Mouse (Mus musculus): ENCODE results near the gene Gm37240.
"Not testable (repeated sequence)": the region's sequence is repeated elsewhere in the genome, so short reads cannot be mapped to it uniquely, and the experiment has no call there.

Gene Gm37240

DNA sequence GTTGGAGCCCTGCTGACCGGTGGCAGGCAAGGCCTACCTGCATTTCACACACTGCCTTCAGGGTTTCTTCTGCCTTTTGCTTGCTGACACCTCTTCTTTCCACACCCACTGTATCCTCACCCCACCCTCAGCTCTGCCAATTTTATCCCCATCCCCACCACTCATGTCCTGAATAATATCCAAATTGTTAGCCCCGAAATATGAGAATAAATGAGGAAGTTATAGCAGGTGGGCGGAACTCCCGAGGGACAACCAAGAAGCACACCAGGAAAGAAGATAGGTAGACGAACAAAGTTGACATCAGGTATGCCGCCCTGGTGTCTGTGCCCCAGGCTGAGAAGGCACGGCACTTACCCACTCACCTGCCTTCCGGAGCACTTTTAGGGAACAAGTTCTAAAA, 1207.8 kb downstream of the Gm37240 start:
- DNase-seq (ENCODE audit: low spot score in 2 of 2), result no peak

DNA sequence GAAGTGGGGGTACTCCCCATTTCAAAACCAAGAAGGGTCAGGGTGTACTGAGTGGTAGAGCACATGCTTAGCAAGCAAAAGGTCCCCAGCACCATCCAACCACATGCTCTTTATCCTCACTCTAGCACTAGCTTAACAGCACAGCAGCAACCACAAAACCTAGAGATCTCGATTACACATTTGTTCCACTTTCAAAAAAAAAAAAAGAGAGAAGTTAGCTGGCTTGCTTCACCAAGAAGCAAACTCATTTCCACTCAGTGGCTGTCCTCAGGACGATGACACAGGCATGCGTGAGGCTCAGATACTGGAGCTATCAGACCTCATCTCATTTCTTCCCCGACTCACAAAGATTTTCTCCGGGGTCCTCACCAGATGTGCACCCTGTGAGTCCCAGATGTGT, 1208.4 kb downstream of the Gm37240 start:
- DNase-seq (ENCODE audit: low spot score in 2 of 2), result no peak

DNA sequence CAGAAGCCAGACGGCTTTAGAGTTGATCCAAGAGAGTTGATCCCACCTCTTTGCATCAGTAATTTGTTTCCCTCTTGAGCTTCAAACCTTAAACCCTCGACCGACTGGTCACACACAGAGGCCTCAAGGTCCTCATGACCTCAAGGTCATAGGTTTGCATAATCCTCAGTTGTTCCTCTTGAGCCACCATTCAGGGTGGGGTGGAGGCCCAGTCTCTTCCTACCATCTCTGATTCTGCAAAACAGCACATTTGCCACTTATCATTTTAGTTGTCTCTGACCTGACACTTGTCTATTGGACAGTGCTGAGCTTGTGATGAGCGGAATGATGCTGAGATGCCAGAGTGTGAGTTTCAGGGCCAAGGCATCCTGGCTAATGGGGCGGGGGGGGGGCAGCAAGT, 1211.6 kb downstream of the Gm37240 start:
- no peak for DNase-seq (ENCODE audit: low spot score in 2 of 2)

DNA sequence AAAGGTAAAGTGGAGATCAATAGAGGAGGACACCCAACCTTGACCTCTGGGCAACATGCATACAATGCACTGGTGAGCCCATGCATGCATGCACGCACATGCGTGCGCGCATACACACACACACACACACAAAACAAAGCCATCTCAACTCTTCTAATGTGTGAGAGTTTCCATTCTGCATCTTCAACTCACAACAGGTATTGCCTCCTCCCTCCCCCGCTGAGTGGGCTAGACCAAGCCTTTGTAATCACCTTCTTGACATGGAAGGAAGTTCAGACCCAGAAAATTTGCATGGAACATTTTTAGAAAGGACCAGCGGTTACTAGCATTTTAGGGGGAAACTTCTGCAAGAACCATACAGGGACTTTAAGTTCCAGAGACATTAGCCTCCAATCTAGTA, 1213.8 kb downstream of the Gm37240 start:
- no peak for DNase-seq (ENCODE audit: low spot score in 2 of 2)

DNA sequence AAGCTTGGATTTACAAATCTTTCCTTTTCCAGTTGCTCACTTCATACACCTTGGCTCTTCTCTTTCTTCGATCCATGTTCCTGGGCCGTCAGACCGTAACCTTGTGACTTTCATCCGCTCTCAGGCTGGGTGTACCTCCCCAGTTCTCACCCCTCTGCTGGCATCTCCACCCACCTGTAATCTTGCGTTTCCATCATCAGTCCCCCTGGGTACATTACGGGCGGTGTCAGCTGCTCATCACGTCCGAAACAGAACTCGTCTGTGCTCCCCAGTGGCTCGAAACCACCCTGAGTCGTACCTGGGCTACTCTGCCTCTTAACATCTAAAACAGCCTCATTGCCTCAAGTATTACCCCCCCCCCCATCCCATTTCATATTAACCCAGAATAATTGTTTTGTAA, 1215.2 kb downstream of the Gm37240 start:
- DNase-seq (ENCODE audit: low spot score in 2 of 2), result no peak

DNA sequence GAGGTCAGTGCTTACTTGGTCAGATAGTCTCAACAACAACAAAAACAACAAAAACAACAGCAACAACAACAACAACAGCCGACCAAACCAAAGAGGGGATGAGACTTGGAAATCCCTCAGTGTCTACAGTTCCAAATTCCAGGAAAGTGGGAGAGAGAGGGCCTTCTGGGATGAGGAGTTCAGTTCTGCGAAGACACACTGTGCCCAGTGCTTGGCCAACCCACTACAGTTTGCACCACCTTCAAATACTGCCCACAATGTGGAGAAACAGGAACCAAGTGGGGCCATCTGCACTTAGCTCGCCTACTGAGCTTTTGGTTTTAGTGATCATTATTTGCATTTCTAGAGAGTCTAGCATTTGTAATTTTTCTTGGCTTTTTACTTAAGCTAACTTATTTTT, 1218.4 kb downstream of the Gm37240 start:
- no peak for DNase-seq (ENCODE audit: low spot score in 2 of 2)

DNA sequence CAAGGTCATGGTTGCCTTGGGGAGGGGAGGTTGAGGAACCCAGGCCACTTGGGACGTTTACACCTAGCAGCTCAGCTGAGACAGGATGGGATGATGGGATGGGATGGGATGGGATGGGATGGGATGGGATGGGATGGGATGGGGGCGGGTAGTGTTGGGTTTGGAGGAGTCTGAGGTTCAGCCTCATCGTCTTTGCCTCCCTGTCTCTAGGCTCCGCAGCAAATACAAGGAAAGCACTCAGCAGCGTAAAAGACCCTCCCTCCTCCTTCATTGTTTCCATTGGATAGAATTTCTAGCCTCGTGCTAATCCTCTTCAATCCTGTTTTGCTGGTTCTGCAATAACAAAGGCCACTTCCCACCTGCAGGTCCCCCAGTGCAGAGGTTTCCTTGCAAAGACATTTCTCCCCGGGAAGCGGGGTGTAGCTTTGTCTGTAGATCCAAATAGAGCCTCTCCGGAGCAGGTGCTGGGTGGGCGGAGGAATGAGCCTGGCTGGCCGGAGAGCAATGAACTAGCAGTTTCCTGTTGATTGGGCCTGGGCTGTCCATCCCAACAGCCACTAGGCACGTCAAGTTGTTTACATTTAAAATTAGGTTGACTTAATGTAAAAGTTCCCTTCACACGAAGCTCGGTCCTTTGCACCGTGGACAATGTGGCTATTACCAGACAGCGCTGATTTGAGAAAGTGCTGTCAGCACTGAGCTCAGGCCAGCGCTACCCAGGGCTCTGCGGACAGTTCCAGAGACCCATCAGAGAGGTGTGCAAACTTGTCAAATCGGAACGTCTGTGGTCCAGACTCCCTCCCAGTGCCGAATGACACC, 1221.9 kb downstream of the Gm37240 start:
- DNase-seq (ENCODE audit: low spot score in 2 of 2), result no peak

DNA sequence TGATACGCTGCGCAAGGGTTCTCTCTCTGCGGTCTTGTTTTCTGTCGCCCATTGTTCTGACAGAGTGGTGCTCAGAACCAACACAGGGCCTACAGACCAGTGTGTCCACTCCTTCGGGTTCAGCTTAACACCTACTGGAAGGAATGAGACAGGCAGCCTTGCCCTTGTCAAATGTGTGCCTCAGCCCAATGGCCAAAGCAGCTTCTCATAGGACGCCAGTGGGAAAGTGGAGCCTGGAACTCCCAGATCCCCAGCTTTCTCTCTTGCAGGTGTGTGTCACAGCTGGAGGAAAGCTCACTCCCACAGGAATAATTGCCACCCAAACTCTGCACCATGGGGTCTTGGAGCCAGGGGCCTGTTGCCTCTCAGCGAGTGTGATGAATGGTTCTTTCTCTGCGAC, 1222.6 kb downstream of the Gm37240 start:
- DNase-seq (ENCODE audit: low spot score in 2 of 2), result no peak

DNA sequence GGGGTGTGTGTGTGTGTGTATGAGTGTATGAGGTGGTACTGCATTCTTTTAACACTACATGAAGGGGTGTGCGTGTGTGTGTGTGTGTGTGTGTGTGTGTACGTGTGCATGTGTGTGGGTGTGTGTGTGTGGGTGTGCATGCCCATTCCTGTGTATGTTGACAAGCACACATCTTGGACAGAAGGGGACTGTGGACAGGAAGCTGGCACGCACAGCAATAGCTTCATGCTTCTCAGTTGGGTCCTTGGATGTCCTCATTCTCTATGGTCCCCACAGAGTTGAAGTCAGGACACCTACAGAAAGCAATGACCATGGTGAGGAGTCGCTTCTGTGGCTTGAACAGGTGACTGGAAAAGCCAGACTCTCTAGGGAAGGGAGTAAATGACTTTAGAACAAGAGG, 1223.5 kb downstream of the Gm37240 start:
- no peak for DNase-seq (ENCODE audit: low spot score in 2 of 2)

DNA sequence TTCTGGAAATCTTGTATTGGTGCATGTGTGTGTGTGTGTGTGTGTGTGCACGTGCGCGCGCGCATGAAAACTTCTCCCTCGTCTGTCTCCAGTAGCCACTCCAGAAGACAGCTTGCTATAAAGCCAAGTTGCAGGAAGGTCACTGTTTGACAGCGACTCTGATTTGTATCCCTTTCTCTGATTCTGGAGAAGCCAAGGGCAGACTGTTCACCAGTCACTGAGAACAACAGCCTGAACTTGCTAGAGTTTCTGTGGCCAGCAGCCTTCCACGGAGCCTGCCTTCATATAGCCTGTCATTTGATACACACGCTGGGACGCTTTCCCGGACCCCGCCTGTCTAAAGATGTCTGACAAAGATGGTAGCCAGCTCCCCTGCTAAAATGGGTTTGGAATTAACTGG, 1224.2 kb downstream of the Gm37240 start:
- DNase-seq (ENCODE audit: low spot score in 2 of 2), result no peak

DNA sequence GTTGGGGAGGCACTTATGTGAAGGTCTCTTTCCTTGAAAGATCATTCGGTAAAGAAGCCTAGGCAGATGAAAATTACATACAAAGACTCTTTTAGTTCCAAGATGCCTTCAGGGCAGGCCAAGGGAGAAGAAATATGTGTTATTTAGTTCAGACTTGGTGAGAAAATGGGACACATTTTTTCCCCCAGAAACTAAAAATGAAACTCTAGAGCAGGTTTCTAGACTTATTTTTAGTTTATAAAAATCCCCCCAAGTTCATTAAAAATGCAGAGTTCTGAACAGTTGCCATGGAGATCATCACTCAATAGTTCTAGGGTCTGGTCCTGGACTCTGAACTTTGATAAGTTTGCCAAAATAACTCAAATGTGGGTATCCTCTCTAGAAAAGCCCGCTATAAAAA, 1226.9 kb downstream of the Gm37240 start:
- DNase-seq (ENCODE audit: low spot score in 2 of 2), result no peak

DNA sequence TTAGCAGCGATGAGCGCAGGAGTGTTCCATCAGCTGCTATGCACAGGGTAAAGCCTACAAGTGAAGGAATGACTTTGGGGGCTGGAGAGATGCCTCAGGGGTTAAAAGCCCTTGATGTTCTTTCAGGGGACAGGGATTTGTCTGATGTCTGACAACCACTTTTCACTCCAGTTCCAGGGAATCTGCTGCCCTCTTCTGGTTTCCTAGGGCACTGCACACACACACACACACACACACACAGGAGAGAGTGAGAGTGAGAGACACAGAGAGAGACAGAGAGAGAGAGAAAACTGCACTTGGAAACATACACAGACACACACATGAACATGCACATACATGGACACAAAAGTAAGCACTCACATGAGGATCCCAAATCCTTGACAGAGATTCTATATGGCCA, 1228.4 kb downstream of the Gm37240 start:
- DNase-seq (ENCODE audit: low spot score in 2 of 2), result no peak

DNA sequence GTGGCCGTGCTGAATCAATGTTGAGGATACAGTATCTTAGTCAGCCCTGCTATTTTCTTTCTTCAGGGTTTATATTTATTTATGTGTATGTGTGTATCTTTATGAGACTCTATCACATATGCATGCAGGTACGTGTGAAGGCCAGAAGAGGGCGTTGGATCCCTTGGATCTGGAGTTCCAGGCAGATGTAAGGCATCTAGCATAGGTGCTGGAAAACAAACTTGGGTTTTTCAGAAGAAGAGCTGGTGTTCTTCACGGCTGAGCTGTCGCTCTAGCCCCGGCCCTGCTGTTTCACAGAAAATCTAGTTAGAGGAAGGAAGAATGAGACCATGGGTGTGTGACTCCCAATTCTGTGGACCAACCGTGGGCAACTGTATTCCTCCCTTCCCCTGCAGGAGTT, 1229.3 kb downstream of the Gm37240 start:
- DNase-seq (ENCODE audit: low spot score in 2 of 2), result no peak

DNA sequence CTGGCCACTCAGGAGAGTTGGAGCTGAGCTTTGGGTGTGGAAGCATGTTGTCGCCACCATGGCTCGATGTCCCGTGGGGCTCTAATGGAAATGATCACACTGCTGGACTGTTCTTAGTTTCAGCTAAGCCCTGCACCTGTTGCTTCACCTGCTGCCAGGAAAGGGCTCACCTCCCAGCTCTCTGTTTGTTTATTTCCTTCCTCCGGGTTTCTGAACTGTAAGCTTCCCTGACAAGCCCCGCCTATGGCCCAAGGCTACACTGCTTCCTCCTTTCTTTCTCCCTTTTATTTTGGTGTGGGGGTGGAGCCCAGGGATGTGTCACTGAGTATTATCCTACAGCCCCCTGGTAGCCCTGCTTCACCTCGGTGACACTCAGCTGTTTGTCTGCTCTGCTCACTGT, 1230.1 kb downstream of the Gm37240 start:
- DNase-seq (ENCODE audit: low spot score in 2 of 2), result no peak

DNA sequence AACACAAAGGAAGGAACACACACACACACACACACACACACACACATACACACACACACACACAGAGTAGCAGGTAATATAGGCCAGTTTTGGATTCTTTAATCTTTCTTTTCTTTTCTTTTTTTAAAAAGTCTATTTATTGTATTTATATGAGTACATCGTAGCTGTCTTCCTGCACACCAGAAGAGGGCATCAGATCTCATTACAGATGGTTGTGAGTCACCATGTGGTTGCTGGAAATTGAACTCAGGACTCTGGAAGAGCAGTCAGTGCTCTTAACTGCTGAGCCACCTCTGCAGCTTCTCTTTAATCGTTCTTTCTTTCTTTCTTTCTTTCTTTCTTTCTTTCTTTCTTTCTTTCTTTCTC, 1231.5 kb downstream of the Gm37240 start:
- DNase-seq (ENCODE audit: low spot score in 2 of 2), result not testable (repeated sequence)

DNA sequence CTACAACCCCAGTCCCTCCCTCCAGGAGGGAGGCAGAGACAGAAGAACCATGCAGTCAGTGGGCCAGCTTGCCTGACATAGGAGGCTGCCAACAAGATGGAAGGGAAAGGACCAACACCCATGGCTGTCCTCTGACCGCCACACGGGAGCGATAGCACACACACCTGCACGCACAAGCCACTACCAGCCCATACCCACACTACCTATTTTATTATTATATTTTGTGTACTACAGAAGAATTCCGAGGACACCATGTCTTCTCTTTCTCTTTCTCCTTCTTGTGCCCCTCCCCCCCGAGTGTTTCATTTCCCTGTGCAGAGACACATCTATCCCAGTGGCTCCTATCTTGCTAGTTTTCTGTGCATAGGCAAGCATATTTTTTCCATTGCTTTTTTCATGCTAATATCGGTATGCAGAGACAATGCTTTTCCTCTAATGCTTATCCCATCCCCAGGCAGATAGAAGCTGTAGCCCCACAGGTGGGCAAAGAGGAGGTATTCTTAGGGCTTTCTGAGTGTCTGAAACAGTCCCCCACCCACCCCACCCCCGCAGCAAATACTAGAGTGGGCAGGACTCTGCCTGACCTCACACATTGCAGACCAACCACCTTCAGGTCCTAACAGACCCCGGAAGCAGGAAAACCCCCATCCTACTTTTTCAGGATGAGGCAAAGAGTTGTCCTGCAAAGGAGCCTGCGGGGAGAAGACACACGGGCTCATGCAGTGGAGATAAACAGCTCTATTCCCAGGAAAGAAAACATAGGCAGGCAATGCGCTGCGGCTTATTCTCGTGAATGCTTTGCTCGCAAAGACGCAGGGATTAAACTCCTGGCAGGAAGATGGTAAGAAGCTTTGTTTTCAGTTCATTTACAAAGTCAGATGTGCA, 1232.2 kb downstream of the Gm37240 start:
- no peak for DNase-seq (ENCODE audit: low spot score in 2 of 2)

DNA sequence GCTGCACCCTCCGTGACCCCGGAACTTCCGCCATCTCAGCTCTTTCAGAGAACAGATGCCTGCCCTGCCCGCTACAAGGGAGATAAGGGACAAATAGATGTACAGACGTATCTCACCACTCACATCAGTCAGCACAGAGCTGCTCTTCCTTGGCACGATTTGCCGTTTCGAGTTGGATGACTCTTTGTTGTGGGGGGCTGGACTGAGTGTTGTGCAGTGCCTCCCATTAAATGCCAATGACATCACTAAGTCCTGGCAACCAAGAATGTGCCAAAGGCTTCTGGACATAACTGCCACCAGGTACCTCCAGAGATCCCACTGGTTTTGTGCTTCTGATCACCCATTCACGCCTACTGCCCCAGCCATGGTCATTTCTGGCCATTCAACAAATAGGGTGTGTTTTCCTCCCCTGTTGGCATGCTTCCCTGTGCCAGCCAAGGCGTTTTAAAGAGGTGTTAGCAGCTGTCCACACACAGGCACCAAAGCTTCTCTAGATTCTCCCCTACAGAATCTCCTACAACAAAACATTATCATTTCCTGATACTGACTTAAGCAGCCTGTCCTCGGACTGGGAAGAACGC, 1233.0 kb downstream of the Gm37240 start:
- no peak for DNase-seq (ENCODE audit: low spot score in 2 of 2)

DNA sequence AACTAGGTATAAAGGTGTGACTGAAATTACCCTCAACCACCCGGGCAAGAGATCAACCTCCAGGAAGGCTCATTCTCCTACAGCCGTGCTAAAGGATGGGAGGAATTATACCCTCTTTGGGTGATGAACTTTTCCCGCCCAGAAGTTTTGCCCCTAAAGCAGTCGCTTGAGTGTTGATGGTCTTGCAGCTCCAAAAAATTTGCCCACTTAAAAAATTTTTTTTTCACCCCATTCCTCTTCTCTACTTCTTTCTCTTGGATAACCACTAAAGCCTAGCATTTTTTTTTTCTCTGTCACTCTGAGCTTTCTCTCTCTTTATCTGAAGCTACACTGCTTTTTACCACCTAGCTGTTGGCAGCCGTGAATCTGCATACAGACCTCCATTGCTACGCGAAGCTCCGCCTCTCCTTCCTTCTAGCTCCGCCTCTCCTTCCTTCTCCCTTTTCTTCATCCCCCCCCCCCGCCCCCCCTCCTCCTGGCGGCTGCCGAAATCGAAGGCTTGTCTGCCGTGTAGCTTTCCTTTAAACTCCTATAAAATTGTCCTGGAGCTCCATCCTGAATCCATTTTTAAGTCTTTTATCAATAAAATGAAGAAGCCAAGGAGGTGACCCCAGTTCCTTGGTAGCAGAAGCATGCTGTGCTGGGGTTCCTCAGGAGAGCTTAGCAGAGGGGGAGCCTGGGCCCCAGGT, 1233.6 kb downstream of the Gm37240 start:
- no peak for DNase-seq (ENCODE audit: low spot score in 2 of 2)

DNA sequence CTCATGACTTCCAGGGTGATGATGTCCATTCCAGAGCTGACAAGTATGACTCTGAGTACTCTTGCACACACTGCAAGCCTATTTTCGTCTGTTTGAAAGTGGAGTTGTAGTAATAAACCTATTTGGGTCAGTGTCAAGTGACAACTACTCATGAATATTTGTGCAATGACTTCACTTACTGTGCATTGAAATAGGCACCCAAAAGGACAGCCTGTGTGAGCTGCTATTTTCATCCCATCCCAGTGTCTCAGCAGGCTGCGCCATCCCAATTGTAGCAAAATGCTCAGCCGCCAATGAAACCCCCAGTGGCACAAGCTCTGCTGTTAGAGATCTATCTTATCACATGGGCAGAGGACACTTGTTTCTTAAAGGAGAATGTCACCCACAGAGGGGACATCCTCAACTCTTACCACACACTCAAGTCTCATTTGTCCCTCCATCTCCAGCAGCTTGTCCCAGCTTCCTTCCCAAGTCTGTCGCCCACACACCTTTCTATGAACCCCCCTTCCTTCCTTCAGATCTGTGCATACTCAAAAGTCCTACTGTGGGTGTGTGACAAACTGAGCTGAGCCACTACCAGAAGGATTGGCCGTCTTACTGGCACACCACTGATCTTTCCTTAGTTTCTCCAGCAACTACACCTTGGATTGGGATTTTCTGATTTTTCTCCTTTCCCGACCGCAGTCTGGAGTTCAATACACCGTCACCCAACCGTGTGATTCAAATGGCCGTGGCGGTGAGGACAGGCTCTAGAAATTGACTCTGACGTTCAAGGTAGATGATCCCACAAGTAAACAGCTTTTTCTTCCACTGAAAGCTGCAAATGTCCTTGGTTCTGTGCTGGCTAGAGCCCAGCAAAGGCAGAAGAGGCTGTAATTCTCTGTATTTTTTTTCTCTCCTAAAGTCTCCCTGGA, 1234.4 kb downstream of the Gm37240 start:
- no peak for DNase-seq (ENCODE audit: low spot score in 2 of 2)

DNA sequence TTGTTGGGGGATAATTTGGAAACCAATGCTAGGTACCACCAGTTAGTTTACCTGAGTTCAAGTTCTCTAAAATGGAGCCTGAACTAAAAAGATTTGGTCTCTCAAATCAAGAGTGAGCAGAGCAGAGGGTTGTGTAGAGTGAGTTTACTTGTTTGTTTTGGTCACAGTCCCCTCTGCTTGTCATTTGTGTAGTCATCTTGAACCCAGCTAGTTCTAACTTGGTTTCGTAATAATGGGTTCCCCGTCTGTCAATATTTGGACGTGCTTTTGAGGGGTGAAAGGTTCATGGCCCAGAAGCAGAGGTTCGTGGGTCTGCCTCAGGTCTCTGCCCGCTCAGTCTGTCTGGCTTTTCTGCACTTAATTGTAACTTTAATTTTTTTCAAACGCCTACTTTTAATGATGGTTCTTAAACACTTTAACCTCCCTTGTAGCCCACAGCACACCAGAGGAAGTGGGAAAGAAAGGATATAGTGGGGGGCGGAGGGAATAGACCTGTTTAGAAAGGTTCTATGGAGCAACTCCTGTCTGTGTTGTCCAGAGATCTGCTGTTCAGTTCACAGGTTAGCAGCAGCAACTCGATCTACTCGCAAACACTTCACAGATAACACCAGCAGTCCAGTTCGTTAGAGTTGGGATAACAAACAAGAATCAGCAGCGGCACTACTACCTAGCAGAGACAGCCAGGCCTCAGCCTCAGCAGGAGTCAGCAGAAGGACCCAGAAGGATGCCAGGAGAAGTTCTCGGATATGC, 1237.6 kb downstream of the Gm37240 start:
- no peak for DNase-seq (ENCODE audit: low spot score in 2 of 2)

Data from frontal cortex, postnatal 14 days (tissue).